Mouse (Mus musculus): ENCODE measurements at regions not wholly inside any gene's neighbourhood (a gene's known extent, or its start where the extent isn't known, plus 50 kb on each side); places are given as distances from the start of the nearest gene placed in this dataset.

DNA sequence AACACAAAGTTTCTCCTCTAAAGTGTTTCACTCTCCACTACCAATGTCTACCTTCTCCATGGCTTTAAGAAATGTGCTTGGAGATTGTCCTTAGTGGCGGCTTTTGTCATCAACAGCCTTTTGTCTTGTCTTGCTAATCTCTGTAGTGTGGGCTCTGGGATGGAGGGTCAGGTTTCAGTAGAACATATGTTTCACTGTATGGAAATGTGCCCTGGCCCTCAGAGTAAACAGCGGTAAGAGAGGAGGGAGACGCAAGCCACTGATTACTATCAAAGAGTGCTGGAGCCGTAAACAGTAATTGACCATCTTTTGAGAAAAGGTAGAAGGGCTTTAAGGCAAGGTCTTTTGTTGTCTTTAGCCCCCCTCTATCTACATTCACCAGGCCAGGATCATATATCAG lies 106.2 kb downstream of the Gm5447 start:
- H3K9me3 ChIP-seq (replicated peaks; ENCODE audit: control insufficient read depth, low read length): no peaks in the 10 kb centered on the region
- H3K9ac ChIP-seq (ENCODE audit: low read length): no peak overlapping the region
- H3K36me3 ChIP-seq (ENCODE audit: control insufficient read depth, insufficient read depth, low read length): no peaks in the 10 kb centered on the region
- no peak overlapping the region for H3K4me2 ChIP-seq (ENCODE audit: low read length)
- DNase-seq (ENCODE audit: low spot score) (no peak), ATAC-seq (no peak)
- H3K4me3 ChIP-seq (ENCODE audit: low read depth, low read length): no peak overlapping the region
- 31% methylated on average over 4 of the region's 4 CpGs for WGBS
- 0 out of 2 replicates have a peak, but pooled peaks cover 4% of the 10 kb centered on the region for H3K27me3 ChIP-seq (replicated peaks; ENCODE audit: control insufficient read depth, insufficient read depth, low read length)
- no peak overlapping the region for H3K27ac ChIP-seq (ENCODE audit: low read depth, low read length)
- H3K4me1 ChIP-seq (ENCODE audit: control insufficient read depth, insufficient read depth, low read length): no peaks in the 10 kb centered on the region

DNA sequence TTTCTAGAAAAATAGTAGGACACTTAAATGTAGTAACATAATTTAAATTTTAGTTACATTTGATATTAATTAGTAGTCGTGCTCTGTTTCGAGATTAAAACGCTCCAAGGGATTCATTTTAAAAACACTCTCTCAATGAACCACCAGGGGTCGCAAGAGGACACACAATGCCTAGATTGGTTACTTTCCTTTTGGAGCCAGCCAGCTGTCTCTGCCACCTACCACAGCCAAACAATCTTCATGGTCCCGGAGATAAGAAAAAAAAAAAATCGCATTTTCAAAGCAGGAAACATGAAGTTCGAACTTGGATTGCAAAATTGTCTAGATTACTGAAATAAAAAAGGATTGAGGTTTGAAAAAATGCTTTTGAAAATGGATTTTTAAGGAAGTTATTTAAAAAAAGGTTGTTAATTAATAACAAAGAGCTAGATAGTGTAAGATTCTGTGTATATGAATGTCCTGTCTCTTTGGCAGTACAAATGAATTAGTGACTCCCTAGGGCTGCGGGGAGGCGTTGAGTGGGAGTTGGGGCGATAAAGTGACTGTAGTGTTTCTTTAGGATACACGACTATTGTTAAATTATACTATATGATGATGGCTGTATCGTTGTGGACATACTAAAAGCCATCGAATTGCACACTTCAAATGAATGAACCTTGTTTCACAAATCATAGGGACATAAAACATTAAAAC lies 108.6 kb downstream of the Gm5447 start:
- ATAC-seq (peak; percentile 70; the same call in 1 of the 2 replicates), DNase-seq (ENCODE audit: low spot score) (peak; percentile 92)
- no peaks in the 10 kb centered on the region for H3K9me3 ChIP-seq (replicated peaks; ENCODE audit: control insufficient read depth, low read length)
- no peaks in the 10 kb centered on the region for H3K4me1 ChIP-seq (ENCODE audit: control insufficient read depth, insufficient read depth, low read length)
- no peaks in the 10 kb centered on the region for H3K36me3 ChIP-seq (ENCODE audit: control insufficient read depth, insufficient read depth, low read length)
- no peak overlapping the region for H3K9ac ChIP-seq (ENCODE audit: low read length)
- WGBS: 39% methylated on average over 13 of the region's 13 CpGs
- 0 out of 2 replicates have a peak, but pooled peaks cover 4% of the 10 kb centered on the region for H3K27me3 ChIP-seq (replicated peaks; ENCODE audit: control insufficient read depth, insufficient read depth, low read length)
- H3K27ac ChIP-seq (ENCODE audit: low read depth, low read length): no peak overlapping the region
- H3K4me3 ChIP-seq (ENCODE audit: low read depth, low read length): no peak overlapping the region
- H3K4me2 ChIP-seq (ENCODE audit: low read length): no peak overlapping the region

- 70% methylated on average over 2 of the region's 2 CpGs for WGBS
- ATAC-seq: no peak
- H3K9me3 ChIP-seq (replicated peaks; ENCODE audit: control insufficient read depth, low read length): no peaks in the 10 kb centered on the region
Measured at GRCm38 (mm10) chr13:31101051-31101450, 127.0 kb downstream of the Gm5447 start.

DNA sequence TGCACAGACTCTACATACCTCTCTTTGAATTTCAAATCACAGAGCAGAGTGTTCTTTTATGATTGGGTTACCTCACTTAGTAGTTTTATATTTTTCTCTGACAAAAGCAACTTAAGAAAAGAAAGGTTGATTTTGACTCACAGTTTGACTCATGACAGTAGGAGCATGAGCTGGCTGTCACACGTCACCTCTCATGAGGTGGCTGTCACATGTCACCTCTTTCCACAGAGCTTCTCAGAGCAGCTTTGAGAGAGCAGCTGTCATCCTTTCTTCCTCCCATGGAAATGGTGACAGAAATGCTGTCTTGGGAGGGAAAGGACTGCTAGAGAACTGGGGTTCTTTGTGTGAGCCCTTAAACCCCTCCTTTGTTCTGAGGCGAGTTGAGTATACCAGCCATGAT lies 133.4 kb downstream of the Gm5447 start:
- 58% methylated on average over 2 of the region's 2 CpGs for WGBS
- H3K9me3 ChIP-seq (replicated peaks; ENCODE audit: control insufficient read depth, low read length): no peaks in the 10 kb centered on the region
- ATAC-seq (no peak), DNase-seq (ENCODE audit: low spot score) (no peak)
- no peak overlapping the region for H3K4me3 ChIP-seq (ENCODE audit: low read depth, low read length)
- no peaks in the 10 kb centered on the region for H3K36me3 ChIP-seq (ENCODE audit: control insufficient read depth, insufficient read depth, low read length)
- no peak overlapping the region for H3K27ac ChIP-seq (ENCODE audit: low read depth, low read length)
- no peak overlapping the region for H3K9ac ChIP-seq (ENCODE audit: low read length)
- H3K27me3 ChIP-seq (replicated peaks; ENCODE audit: control insufficient read depth, insufficient read depth, low read length): no peaks in the 10 kb centered on the region
- H3K4me2 ChIP-seq (ENCODE audit: low read length): no peak overlapping the region
- H3K4me1 ChIP-seq (ENCODE audit: control insufficient read depth, insufficient read depth, low read length): no peaks in the 10 kb centered on the region

More at GRCm38 (mm10) chr13:31101051-31101450, 127.0 kb downstream of the Gm5447 start:
- H3K4me1 ChIP-seq (ENCODE audit: control insufficient read depth, insufficient read depth, low read length): no peaks in the 10 kb centered on the region
- no peak overlapping the region for H3K4me2 ChIP-seq (ENCODE audit: low read length)
- H3K27me3 ChIP-seq (replicated peaks; ENCODE audit: control insufficient read depth, insufficient read depth, low read length): no peaks in the 10 kb centered on the region
- no peak for DNase-seq (ENCODE audit: low spot score)
- no peak overlapping the region for H3K27ac ChIP-seq (ENCODE audit: low read depth, low read length)
- no peaks in the 10 kb centered on the region for H3K36me3 ChIP-seq (ENCODE audit: control insufficient read depth, insufficient read depth, low read length)
- no peak overlapping the region for H3K9ac ChIP-seq (ENCODE audit: low read length)
- no peak overlapping the region for H3K4me3 ChIP-seq (ENCODE audit: low read depth, low read length)

DNA sequence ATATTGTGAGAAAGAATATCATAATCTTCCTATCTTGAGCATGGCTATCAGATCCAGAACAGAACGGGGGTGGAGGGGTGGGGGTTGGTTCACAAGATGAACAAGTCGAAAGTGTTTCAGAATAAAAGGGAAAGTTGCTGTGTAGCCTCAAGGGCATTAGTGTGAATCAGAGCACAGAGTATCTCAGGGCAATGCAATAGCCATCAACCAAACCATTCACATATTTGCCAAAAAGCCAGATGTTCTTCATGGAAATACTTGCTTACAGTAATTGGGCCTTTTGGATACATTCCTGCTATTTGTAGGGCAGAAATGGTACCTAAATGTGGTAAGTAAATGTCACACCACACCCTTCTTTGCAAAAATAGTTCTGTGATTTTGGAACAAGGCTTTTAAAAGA lies 135.2 kb downstream of the Gm5447 start:
- Histone ChIP-seq H3K4me1 (ENCODE audit: control insufficient read depth, insufficient read depth, low read length) (no peaks in the 10 kb centered on the region), H3K36me3 (ENCODE audit: control insufficient read depth, insufficient read depth, low read length) (no peaks in the 10 kb centered on the region), H3K9ac (ENCODE audit: low read length) (no peak overlapping the region), H3K4me2 (ENCODE audit: low read length) (no peak overlapping the region), H3K9me3 (replicated peaks; ENCODE audit: control insufficient read depth, low read length) (no peaks in the 10 kb centered on the region), H3K27ac (ENCODE audit: low read depth, low read length) (no peak overlapping the region), H3K4me3 (ENCODE audit: low read depth, low read length) (no peak overlapping the region), H3K27me3 (replicated peaks; ENCODE audit: control insufficient read depth, insufficient read depth, low read length) (no peaks in the 10 kb centered on the region)
- DNase-seq (ENCODE audit: low spot score): no peak
- no peak for ATAC-seq
- 89% methylated on average over 2 of the region's 2 CpGs for WGBS

DNA sequence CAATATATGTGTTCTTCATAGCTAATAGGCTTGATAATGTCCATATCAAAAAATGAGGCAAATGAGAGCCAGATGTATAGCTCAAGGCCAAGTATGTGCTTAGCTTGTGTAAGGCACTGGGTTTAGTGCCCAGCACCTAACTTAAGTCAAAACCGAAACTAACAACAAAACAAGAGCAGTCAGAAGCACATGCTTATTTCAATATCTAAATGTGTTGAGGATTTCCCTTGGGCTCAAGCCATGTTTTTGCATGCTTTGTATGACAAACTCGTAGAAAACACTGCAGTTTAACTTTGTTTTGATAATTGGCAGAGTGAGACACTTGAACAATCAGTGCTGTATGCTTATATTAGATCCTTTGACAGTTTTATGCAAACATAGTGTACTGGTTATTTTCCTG lies 148.7 kb downstream of the Gm5447 start:
- DNase-seq (ENCODE audit: low spot score) (no peak), ATAC-seq (no peak)
- Histone ChIP-seq H3K4me1 (ENCODE audit: control insufficient read depth, insufficient read depth, low read length) (no peaks in the 10 kb centered on the region), H3K27ac (ENCODE audit: low read depth, low read length) (no peak overlapping the region), H3K4me2 (ENCODE audit: low read length) (no peak overlapping the region), H3K9me3 (replicated peaks; ENCODE audit: control insufficient read depth, low read length) (no peaks in the 10 kb centered on the region), H3K4me3 (ENCODE audit: low read depth, low read length) (no peak overlapping the region), H3K9ac (ENCODE audit: low read length) (no peak overlapping the region), H3K27me3 (replicated peaks; ENCODE audit: control insufficient read depth, insufficient read depth, low read length) (no peaks in the 10 kb centered on the region), H3K36me3 (ENCODE audit: control insufficient read depth, insufficient read depth, low read length) (no peaks in the 10 kb centered on the region)
- WGBS: 69% methylated on average over 2 of the region's 2 CpGs

DNA sequence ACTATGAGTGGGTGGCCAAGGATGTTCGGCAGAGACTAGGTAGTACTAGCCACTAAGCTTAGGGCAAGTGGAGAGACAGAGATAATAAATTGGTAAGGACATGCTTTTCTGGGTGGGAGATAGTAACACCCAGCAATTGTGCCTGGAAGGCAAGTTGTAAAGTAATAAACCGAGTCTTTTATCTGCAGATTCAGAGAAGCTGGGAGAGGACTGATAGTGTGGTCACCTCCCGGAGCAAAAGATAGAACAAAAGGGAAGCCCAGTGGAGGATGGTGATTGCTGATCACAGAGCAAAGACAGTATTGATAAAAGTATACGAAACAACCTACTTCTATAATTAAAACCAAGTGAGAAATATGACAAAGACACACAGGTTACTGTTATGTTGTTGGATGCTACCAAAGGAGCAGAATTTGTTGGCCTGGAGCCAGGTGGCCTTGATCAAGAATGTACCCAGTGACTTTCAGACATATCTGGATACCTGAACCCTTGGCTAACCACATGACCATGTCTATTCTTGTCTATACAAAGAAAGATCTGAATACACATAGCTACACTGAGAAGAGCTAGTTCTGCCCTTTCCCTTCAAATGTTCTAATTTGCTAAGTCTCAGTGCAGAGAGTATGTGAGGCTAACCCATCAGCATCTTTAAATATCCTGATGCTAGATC lies 150.7 kb downstream of the Gm5447 start:
- Histone ChIP-seq H3K9ac (ENCODE audit: low read length) (no peak overlapping the region), H3K4me1 (ENCODE audit: control insufficient read depth, insufficient read depth, low read length) (no peaks in the 10 kb centered on the region), H3K4me2 (ENCODE audit: low read length) (no peak overlapping the region), H3K27me3 (replicated peaks; ENCODE audit: control insufficient read depth, insufficient read depth, low read length) (no peaks in the 10 kb centered on the region), H3K4me3 (ENCODE audit: low read depth, low read length) (no peak overlapping the region), H3K27ac (ENCODE audit: low read depth, low read length) (no peak overlapping the region), H3K9me3 (replicated peaks; ENCODE audit: control insufficient read depth, low read length) (no peaks in the 10 kb centered on the region), H3K36me3 (ENCODE audit: control insufficient read depth, insufficient read depth, low read length) (no peaks in the 10 kb centered on the region)
- 91% methylated on average over 4 of the region's 4 CpGs for WGBS
- ATAC-seq (no peak), DNase-seq (ENCODE audit: low spot score) (no peak)

DNA sequence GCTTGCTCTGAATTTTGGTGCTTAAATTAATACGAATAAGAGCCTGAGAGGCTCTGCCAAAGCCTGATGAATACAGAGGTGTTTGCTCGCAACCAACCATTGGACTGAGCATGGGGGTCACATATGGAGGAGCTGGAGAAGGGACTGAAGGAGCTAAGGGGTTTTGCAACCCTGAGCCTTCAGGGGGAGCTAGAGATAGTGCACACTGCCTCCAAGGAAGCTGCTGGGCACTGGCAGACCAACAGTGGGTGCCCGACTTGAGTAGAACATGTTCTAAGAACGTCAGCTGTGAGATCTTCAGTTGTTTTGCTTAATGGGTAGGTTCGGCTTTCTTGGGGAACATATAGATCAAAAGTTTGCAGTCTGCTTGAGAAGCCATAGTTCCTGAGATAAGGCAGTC lies 158.5 kb downstream of the Gm5447 start:
- no peaks in the 10 kb centered on the region for H3K4me1 ChIP-seq (ENCODE audit: control insufficient read depth, insufficient read depth, low read length)
- WGBS: 92% methylated on average over 5 of the region's 5 CpGs
- H3K9me3 ChIP-seq (replicated peaks; ENCODE audit: control insufficient read depth, low read length): no peaks in the 10 kb centered on the region
- H3K9ac ChIP-seq (ENCODE audit: low read length): no peak overlapping the region
- H3K27me3 ChIP-seq (replicated peaks; ENCODE audit: control insufficient read depth, insufficient read depth, low read length): no peaks in the 10 kb centered on the region
- no peaks in the 10 kb centered on the region for H3K36me3 ChIP-seq (ENCODE audit: control insufficient read depth, insufficient read depth, low read length)
- DNase-seq (ENCODE audit: low spot score): no peak
- H3K4me3 ChIP-seq (ENCODE audit: low read depth, low read length): no peak overlapping the region
- H3K4me2 ChIP-seq (ENCODE audit: low read length): no peak overlapping the region
- no peak for ATAC-seq
- no peak overlapping the region for H3K27ac ChIP-seq (ENCODE audit: low read depth, low read length)

GRCm38 (mm10) chr13:31139686-31140085 lies 165.7 kb downstream of the Gm5447 start:
- 88% methylated on average over 3 of the region's 3 CpGs for WGBS
- Histone ChIP-seq H3K27me3 (replicated peaks; ENCODE audit: control insufficient read depth, insufficient read depth, low read length) (no peaks in the 10 kb centered on the region), H3K36me3 (ENCODE audit: control insufficient read depth, insufficient read depth, low read length) (no peaks in the 10 kb centered on the region), H3K4me2 (ENCODE audit: low read length) (no peak overlapping the region), H3K9me3 (replicated peaks; ENCODE audit: control insufficient read depth, low read length) (no peaks in the 10 kb centered on the region), H3K4me1 (ENCODE audit: control insufficient read depth, insufficient read depth, low read length) (no peaks in the 10 kb centered on the region), H3K27ac (ENCODE audit: low read depth, low read length) (no peak overlapping the region), H3K9ac (ENCODE audit: low read length) (no peak overlapping the region), H3K4me3 (ENCODE audit: low read depth, low read length) (no peak overlapping the region)
- DNase-seq (ENCODE audit: low spot score): no peak
- ATAC-seq: no peak

All from forebrain, embryonic 14.5 days (tissue).